Mouse (Mus musculus) ovary, postnatal 10 days (tissue): ENCODE measurements around the gene Hoxa9.

Source experiments
- DNase-seq: peaks from one replicate; pipeline ENCODE4 v3.0.0; 2022; ENCODE audit warnings: low spot score

The Hoxa9 gene

GRCm38 (mm10) chr6:52180726-52181125 is 50.2 kb downstream of the Hoxa9 start:
- no peak for DNase-seq

- no peak for DNase-seq
Observed at GRCm38 (mm10) chr6:52180213-52180710, 50.6 kb downstream of the Hoxa9 start.

GRCm38 (mm10) chr6:52179690-52180089 is 51.2 kb downstream of the Hoxa9 start:
- DNase-seq: no peak

GRCm38 (mm10) chr6:52178918-52179665 is 51.8 kb downstream of the Hoxa9 start:
- DNase-seq: no peak

- no peak for DNase-seq
Observed at GRCm38 (mm10) chr6:52177806-52178205, 53.1 kb downstream of the Hoxa9 start.

- DNase-seq: no peak
Observed at GRCm38 (mm10) chr6:52177061-52177735, 53.7 kb downstream of the Hoxa9 start, which contains the start of gene 5730596B20Rik. Gene 5730596B20Rik (plus strand): TSS chr6:52177498.

- DNase-seq: no peak
Observed at GRCm38 (mm10) chr6:52176391-52176790, 54.5 kb downstream of the Hoxa9 start.

GRCm38 (mm10) chr6:52175864-52176263 is 55.0 kb downstream of the Hoxa9 start:
- no peak for DNase-seq

GRCm38 (mm10) chr6:52174968-52175751 is 55.7 kb downstream of the Hoxa9 start:
- no peak for DNase-seq

GRCm38 (mm10) chr6:52173648-52174047 is 57.2 kb downstream of the Hoxa9 start:
- no peak for DNase-seq
